Mouse (Mus musculus) neural tube, embryonic 11.5 days (tissue): ENCODE measurements around the gene Gorasp2. TPM values are rescaled to one million over a fixed set of nuclear protein-coding genes. Genes with fewer than 3 reads are reported as not detected.

Experiments used
- ATAC-seq: fragments of 200-750 bp; cut with Nextera tagmentation; 2 replicates; pipeline ENCODE4 v1.8.0; 2017; ENCODE audit warnings: moderate number of reproducible peaks, mild to moderate bottlenecking, moderate TSS enrichment, moderate library complexity; ENCODE audit not compliant: insufficient read depth, low FRiP score, low TSS enrichment
- DNase-seq: peaks from one replicate; pipeline ENCODE4 v3.0.0-alpha.2; 2015; ENCODE audit warnings: low spot score
- H3K27ac ChIP-seq: fragments of 300-500 bp; sonication (generic); 2 replicates; pipeline ENCODE4 v1.5.1; 2014; ENCODE audit warnings: low read depth, mild to moderate bottlenecking, low read length
- H3K27me3 ChIP-seq: fragments of 300-500 bp; sonication (generic); 2 replicates; pipeline ENCODE4 v1.6.1; 2014; ENCODE audit warnings: mild to moderate bottlenecking, low read length, mixed read lengths; ENCODE audit not compliant: control insufficient read depth, insufficient read depth
- H3K36me3 ChIP-seq: fragments of 300-500 bp; sonication (generic); 2 replicates; pipeline ENCODE4 v1.6.1; 2014; ENCODE audit warnings: mild to moderate bottlenecking, low read length, moderate library complexity, mixed read lengths; ENCODE audit not compliant: control insufficient read depth, insufficient read depth
- H3K4me1 ChIP-seq: fragments of 300-500 bp; sonication (generic); 2 replicates; pipeline ENCODE4 v1.6.1; 2014; ENCODE audit warnings: low read length, mixed read lengths; ENCODE audit not compliant: control insufficient read depth, insufficient read depth
- H3K4me2 ChIP-seq: fragments of 300-500 bp; sonication (generic); 2 replicates; pipeline ENCODE4 v1.6.1; 2014; ENCODE audit warnings: low read depth, mild to moderate bottlenecking, moderate library complexity
- H3K4me3 ChIP-seq: fragments of 300-500 bp; sonication (generic); 2 replicates; pipeline ENCODE4 v1.5.1; 2014; ENCODE audit warnings: low read depth, low read length
- H3K9ac ChIP-seq: fragments of 300-500 bp; sonication (generic); 2 replicates; pipeline ENCODE4 v1.6.1; 2014; ENCODE audit warnings: mild to moderate bottlenecking, low read length
- H3K9me3 ChIP-seq: fragments of 300-500 bp; sonication (generic); 2 replicates; pipeline ENCODE4 v1.6.1; 2016; ENCODE audit warnings: low read length; ENCODE audit not compliant: control insufficient read depth
- WGBS: fragments of 180-500 bp; shearing (Covaris S2); extraction: QIAGEN DNeasy Blood & Tissue Kit; methylation state at CpG from one replicate; pipeline ENCODE4 v1.1.7; 2014; 5-methylcytosine and 5-hydroxymethylcytosine counted together
- polyA plus RNA-seq: library from polyadenylated mRNA; unstranded; fragments of >200 nt; fragmentation: Nextera tagmentation; extraction: Ambion mirVana; gene quantifications from 2 replicates; pipeline ENCODE4 v1.2.1, GENCODE M21; 2014

Gene Gorasp2
- polyA plus RNA-seq, 1 experiment from 2014 or later = 166 TPM

DNA sequence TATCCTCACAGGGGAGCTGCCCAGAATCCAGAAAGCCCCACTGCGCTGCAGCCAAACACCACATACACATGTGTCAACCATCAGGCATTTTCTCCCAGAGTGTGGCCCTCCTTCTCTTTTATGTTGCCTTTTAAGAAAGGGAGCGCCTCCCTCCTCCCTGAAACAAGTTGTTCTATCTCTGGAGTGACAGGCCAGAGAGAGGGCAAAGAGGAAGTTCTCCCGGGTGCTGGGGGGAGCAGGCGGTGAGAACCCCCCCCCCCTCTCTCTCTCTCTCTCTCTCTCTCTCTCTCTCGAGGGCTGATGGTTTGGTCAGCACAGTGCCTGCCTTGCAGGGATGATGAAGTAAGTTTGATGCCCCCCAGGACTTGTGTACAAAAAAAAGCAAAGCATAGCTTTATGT, 41.0 kb downstream of the Gorasp2 start:
- peaks cover 2% of the 10 kb centered on the region; the same call in 1 of the 2 replicates for H3K4me1 ChIP-seq
- no peak overlapping the region for H3K27ac ChIP-seq
- ATAC-seq (no peak), DNase-seq (no peak)
- no peak overlapping the region for H3K4me2 ChIP-seq
- H3K9me3 ChIP-seq = no peaks in the 10 kb centered on the region
- H3K27me3 ChIP-seq = no peaks in the 10 kb centered on the region
- WGBS = 60% methylated on average over 5 of the region's 5 CpGs
- no peak overlapping the region for H3K4me3 ChIP-seq
- H3K9ac ChIP-seq = no peak overlapping the region
- no peaks in the 10 kb centered on the region for H3K36me3 ChIP-seq

GRCm38 (mm10) chr2:70708986-70709730, 47.8 kb downstream of the Gorasp2 start:
- no peaks in the 10 kb centered on the region for H3K9me3 ChIP-seq
- H3K4me1 ChIP-seq = peaks cover 2% of the 10 kb centered on the region; the same call in 1 of the 2 replicates
- no peak overlapping the region for H3K27ac ChIP-seq
- 77% methylated on average over 13 of the region's 13 CpGs for WGBS
- peaks cover 6% of the 10 kb centered on the region; the same call in 1 of the 2 replicates for H3K36me3 ChIP-seq
- H3K4me2 ChIP-seq = no peak overlapping the region
- H3K27me3 ChIP-seq = no peaks in the 10 kb centered on the region
- ATAC-seq = no peak
- H3K4me3 ChIP-seq = no peak overlapping the region
- no peak for DNase-seq
- no peak overlapping the region for H3K9ac ChIP-seq

GRCm38 (mm10) chr2:70710236-70710635, 48.9 kb downstream of the Gorasp2 start:
- Histone ChIP-seq H3K27ac (no peak overlapping the region), H3K4me3 (no peak overlapping the region), H3K4me1 (no peaks in the 10 kb centered on the region), H3K9ac (no peak overlapping the region), H3K9me3 (no peaks in the 10 kb centered on the region), H3K27me3 (no peaks in the 10 kb centered on the region), H3K4me2 (no peak overlapping the region), H3K36me3 (peaks cover 6% of the 10 kb centered on the region; the same call in 1 of the 2 replicates)
- no peak for DNase-seq
- ATAC-seq = no peak
- 95% methylated on average over 7 of the region's 7 CpGs for WGBS

DNA sequence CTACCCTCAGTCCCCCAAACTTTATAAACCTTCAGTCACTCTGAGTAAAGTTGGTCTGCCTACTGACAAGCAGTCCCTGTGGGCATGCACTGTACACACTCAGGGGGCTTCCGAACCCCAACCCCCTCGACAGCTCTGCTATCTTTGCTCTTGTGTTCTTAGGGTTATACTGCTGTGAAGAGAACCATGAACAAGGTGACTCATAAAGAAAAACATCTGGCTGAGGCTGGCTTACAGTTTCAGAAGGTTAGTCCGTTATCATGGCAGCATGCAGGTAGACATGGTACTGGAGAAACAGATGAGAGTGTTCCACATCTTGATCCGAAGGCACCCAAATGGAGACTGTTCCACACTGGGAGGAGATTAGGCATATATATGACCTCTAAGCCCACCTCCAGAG, 49.5 kb downstream of the Gorasp2 start:
- no peaks in the 10 kb centered on the region for H3K27me3 ChIP-seq
- no peaks in the 10 kb centered on the region for H3K9me3 ChIP-seq
- no peak overlapping the region for H3K4me2 ChIP-seq
- no peaks in the 10 kb centered on the region for H3K4me1 ChIP-seq
- no peak overlapping the region for H3K9ac ChIP-seq
- no peak for ATAC-seq
- peaks cover 8% of the 10 kb centered on the region; the same call in 1 of the 2 replicates for H3K36me3 ChIP-seq
- WGBS = 98% methylated on average over 4 of the region's 4 CpGs
- H3K4me3 ChIP-seq = no peak overlapping the region
- no peak for DNase-seq
- no peak overlapping the region for H3K27ac ChIP-seq

DNA sequence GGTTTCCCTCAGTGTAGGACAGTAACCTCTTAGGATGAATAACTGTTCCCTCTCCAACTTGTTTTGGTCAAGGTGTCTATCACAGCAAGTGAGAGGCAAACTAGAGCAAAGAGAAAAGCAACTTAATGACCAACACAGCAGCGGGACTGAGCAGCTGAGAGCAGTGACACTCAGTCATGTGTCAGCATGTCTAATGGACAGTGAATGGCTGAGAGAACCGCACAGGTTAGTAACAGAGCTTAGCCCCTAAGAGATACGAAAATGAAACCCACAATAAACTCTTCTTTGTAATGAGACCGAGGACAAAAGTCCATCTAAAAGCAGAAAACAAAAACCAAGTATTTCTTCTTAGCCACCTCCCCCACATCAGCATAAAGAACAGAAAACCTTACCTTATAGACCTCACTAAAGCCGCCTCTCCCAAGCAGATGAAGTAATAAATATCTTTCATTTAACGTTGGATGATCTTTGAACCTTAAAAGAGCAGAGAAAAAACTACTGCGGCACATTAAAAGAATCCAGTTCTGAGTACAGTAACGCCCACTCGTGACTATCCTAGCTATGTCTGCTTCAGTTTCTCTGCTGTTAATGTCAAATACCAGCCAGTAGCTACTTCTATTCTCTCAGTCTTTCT, 62.4 kb downstream of the Gorasp2 start:
- no peaks in the 10 kb centered on the region for H3K27me3 ChIP-seq

GRCm38 (mm10) chr2:70727089-70727488, 65.7 kb downstream of the Gorasp2 start:
- H3K4me3 ChIP-seq = no peak overlapping the region
- H3K4me1 ChIP-seq = no peaks in the 10 kb centered on the region
- H3K4me2 ChIP-seq = no peak overlapping the region
- H3K27ac ChIP-seq = no peak overlapping the region
- no peaks in the 10 kb centered on the region for H3K27me3 ChIP-seq
- H3K9me3 ChIP-seq = no peaks in the 10 kb centered on the region
- DNase-seq (no peak), ATAC-seq (no peak)
- H3K36me3 ChIP-seq = peaks cover 7% of the 10 kb centered on the region
- no peak overlapping the region for H3K9ac ChIP-seq
- WGBS = 93% methylated on average over 2 of the region's 2 CpGs

More for the DNA sequence above, 62.4 kb downstream of the Gorasp2 start:
- 92% methylated on average over 9 of the region's 9 CpGs for WGBS
- DNase-seq (no peak), ATAC-seq (no peak)
- Histone ChIP-seq H3K9ac (no peak overlapping the region), H3K9me3 (no peaks in the 10 kb centered on the region), H3K27ac (no peak overlapping the region), H3K36me3 (peaks cover 7% of the 10 kb centered on the region), H3K4me3 (no peak overlapping the region), H3K4me1 (no peaks in the 10 kb centered on the region), H3K4me2 (no peak overlapping the region)

DNA sequence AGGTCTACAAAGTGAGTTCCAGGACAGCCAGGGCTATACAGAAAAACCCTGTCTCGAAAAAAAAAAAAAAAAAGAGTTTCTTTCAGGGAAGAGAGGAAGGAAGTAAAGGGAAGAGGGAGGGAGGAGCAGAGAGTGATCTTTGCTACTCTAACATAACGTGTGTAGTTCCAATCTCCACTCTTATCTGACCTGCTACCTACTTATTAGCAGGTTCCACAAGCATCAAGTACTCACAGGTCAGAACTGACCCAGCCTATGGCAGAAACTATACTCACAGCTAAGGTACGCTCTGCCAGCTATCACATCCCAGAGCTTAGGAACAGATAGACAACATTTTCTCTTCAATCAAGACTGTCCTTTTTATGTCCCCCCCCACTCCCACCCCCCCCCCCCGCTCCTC, 74.2 kb downstream of the Gorasp2 start:
- 83% methylated on average over 4 of the region's 4 CpGs for WGBS
- no peak for DNase-seq
- no peak overlapping the region for H3K9ac ChIP-seq
- H3K4me3 ChIP-seq = no peak overlapping the region
- H3K9me3 ChIP-seq = no peaks in the 10 kb centered on the region
- no peak overlapping the region for H3K4me2 ChIP-seq
- ATAC-seq = no peak
- no peaks in the 10 kb centered on the region for H3K4me1 ChIP-seq
- 0 out of 2 replicates have a peak, but pooled peaks cover 2% of the 10 kb centered on the region for H3K36me3 ChIP-seq
- H3K27ac ChIP-seq = no peak overlapping the region
- H3K27me3 ChIP-seq = no peaks in the 10 kb centered on the region

GRCm38 (mm10) chr2:70736008-70736407, 74.6 kb downstream of the Gorasp2 start:
- Histone ChIP-seq H3K9ac (no peak overlapping the region), H3K9me3 (no peaks in the 10 kb centered on the region), H3K36me3 (0 out of 2 replicates have a peak, but pooled peaks cover 2% of the 10 kb centered on the region), H3K4me2 (no peak overlapping the region), H3K4me3 (no peak overlapping the region), H3K27me3 (no peaks in the 10 kb centered on the region), H3K4me1 (no peaks in the 10 kb centered on the region), H3K27ac (no peak overlapping the region)
- WGBS = 71% methylated on average over 5 of the region's 5 CpGs
- DNase-seq = no peak
- ATAC-seq = no peak

- WGBS = 70% methylated on average over 5 of the region's 5 CpGs
Measured at GRCm38 (mm10) chr2:70741901-70742300, 80.5 kb downstream of the Gorasp2 start.

More at GRCm38 (mm10) chr2:70741901-70742300, 80.5 kb downstream of the Gorasp2 start:
- Histone ChIP-seq H3K9me3 (no peaks in the 10 kb centered on the region), H3K4me3 (no peak overlapping the region), H3K9ac (no peak overlapping the region), H3K36me3 (peaks cover 6% of the 10 kb centered on the region; the same call in 1 of the 2 replicates), H3K4me1 (no peaks in the 10 kb centered on the region), H3K27ac (no peak overlapping the region), H3K27me3 (no peaks in the 10 kb centered on the region), H3K4me2 (no peak overlapping the region)
- no peak for DNase-seq
- ATAC-seq = no peak
